Mouse (Mus musculus): ENCODE results near the gene Prkd2. TPM values are rescaled to one million over a fixed set of nuclear protein-coding genes. Genes with fewer than 3 reads are reported as not detected.

Prkd2 gene
- polyA plus RNA-seq, 1 experiment from 2014 or later = 2.7 TPM

GRCm38 (mm10) chr7:16908859-16909258 lies 66.2 kb downstream of the Prkd2 start:
- Histone ChIP-seq H3K4me3 (replicated peaks) (no peak overlapping the region), H3K27me3 (peaks cover 35% of the 10 kb centered on the region), H3K4me2 (no peak overlapping the region), H3K9me3 (replicated peaks) (no peaks in the 10 kb centered on the region), H3K4me1 (replicated peaks) (peaks cover 53% of the 10 kb centered on the region), H3K9ac (no peak overlapping the region), H3K27ac (no peak overlapping the region), H3K36me3 (no peaks in the 10 kb centered on the region)
- DNase-seq (no peak), ATAC-seq (ENCODE audit: low read depth) (no peak)
- 45% methylated on average over 11 of the region's 11 CpGs for WGBS (ENCODE audit: insufficient replicate concordance)

- Histone ChIP-seq H3K36me3 (peaks cover 8% of the 10 kb centered on the region), H3K4me3 (replicated peaks) (no peak overlapping the region), H3K9ac (no peak overlapping the region), H3K9me3 (replicated peaks) (no peaks in the 10 kb centered on the region), H3K4me2 (no peak overlapping the region), H3K27ac (no peak overlapping the region), H3K4me1 (replicated peaks) (peaks cover 43% of the 10 kb centered on the region), H3K27me3 (peaks cover 35% of the 10 kb centered on the region)
- DNase-seq = no peak
- no peak for ATAC-seq (ENCODE audit: low read depth)
- WGBS (ENCODE audit: insufficient replicate concordance) = 15% methylated on average over 10 of the region's 10 CpGs
These were observed 67.2 kb downstream of the Prkd2 start for GRCm38 (mm10) chr7:16909909-16910308.

- Histone ChIP-seq H3K9ac (no peak overlapping the region), H3K4me3 (replicated peaks) (no peak overlapping the region), H3K36me3 (peaks cover 27% of the 10 kb centered on the region), H3K4me2 (no peak overlapping the region), H3K27ac (no peak overlapping the region), H3K4me1 (replicated peaks) (peaks cover 24% of the 10 kb centered on the region), H3K9me3 (replicated peaks) (no peaks in the 10 kb centered on the region), H3K27me3 (peaks cover 35% of the 10 kb centered on the region)
- DNase-seq (no peak), ATAC-seq (ENCODE audit: low read depth) (no peak)
- 66% methylated on average over 3 of the region's 3 CpGs for WGBS (ENCODE audit: insufficient replicate concordance)
These were observed 69.2 kb downstream of the Prkd2 start for GRCm38 (mm10) chr7:16911904-16912303.

- Histone ChIP-seq H3K27me3 (peaks cover 30% of the 10 kb centered on the region), H3K4me1 (replicated peaks) (peaks cover 19% of the 10 kb centered on the region), H3K4me3 (replicated peaks) (no peak overlapping the region), H3K9ac (no peak overlapping the region), H3K4me2 (no peak overlapping the region), H3K36me3 (peaks cover 32% of the 10 kb centered on the region), H3K9me3 (replicated peaks) (no peaks in the 10 kb centered on the region), H3K27ac (no peak overlapping the region)
- WGBS (ENCODE audit: insufficient replicate concordance) = 70% methylated on average over 6 of the region's 6 CpGs
- ATAC-seq (ENCODE audit: low read depth) (no peak), DNase-seq (no peak)
These were observed 69.7 kb downstream of the Prkd2 start for GRCm38 (mm10) chr7:16912360-16912759.

GRCm38 (mm10) chr7:16913806-16914452 lies 71.2 kb downstream of the Prkd2 start:
- peaks cover 48% of the 10 kb centered on the region for H3K36me3 ChIP-seq
- no peak overlapping the region for H3K4me3 ChIP-seq (replicated peaks)
- ATAC-seq (ENCODE audit: low read depth) (peak; percentile 50; the same call in 1 of the 2 replicates), DNase-seq (no peak)
- peaks cover 14% of the 10 kb centered on the region for H3K27me3 ChIP-seq
- H3K9me3 ChIP-seq (replicated peaks) = no peaks in the 10 kb centered on the region
- H3K4me2 ChIP-seq = no peak overlapping the region
- H3K4me1 ChIP-seq (replicated peaks) = peaks cover 20% of the 10 kb centered on the region
- no peak overlapping the region for H3K9ac ChIP-seq
- H3K27ac ChIP-seq = no peak overlapping the region
- WGBS (ENCODE audit: insufficient replicate concordance) = 32% methylated on average over 10 of the region's 10 CpGs

GRCm38 (mm10) chr7:16914453-16915343 lies 72.0 kb downstream of the Prkd2 start:
- DNase-seq (no peak), ATAC-seq (ENCODE audit: low read depth) (no peak)
- no peak overlapping the region for H3K4me3 ChIP-seq (replicated peaks)
- no peak overlapping the region for H3K27ac ChIP-seq
- 82% methylated on average over 18 of the region's 18 CpGs for WGBS (ENCODE audit: insufficient replicate concordance)
- H3K27me3 ChIP-seq = peaks cover 7% of the 10 kb centered on the region
- no peaks in the 10 kb centered on the region for H3K9me3 ChIP-seq (replicated peaks)
- peaks cover 55% of the 10 kb centered on the region for H3K36me3 ChIP-seq
- no peak overlapping the region for H3K9ac ChIP-seq
- peaks cover 21% of the 10 kb centered on the region for H3K4me1 ChIP-seq (replicated peaks)
- H3K4me2 ChIP-seq = no peak overlapping the region

GRCm38 (mm10) chr7:16915461-16916340 lies 73.0 kb downstream of the Prkd2 start:
- ATAC-seq (ENCODE audit: low read depth) = no peak
- no peak overlapping the region for H3K4me2 ChIP-seq
- peaks cover 28% of the 10 kb centered on the region for H3K4me1 ChIP-seq (replicated peaks)
- peaks cover 58% of the 10 kb centered on the region for H3K36me3 ChIP-seq
- no peak for DNase-seq
- WGBS (ENCODE audit: insufficient replicate concordance) = 92% methylated on average over 32 of the region's 32 CpGs
- no peak overlapping the region for H3K27ac ChIP-seq
- H3K4me3 ChIP-seq (replicated peaks) = no peak overlapping the region
- H3K9me3 ChIP-seq (replicated peaks) = no peaks in the 10 kb centered on the region
- no peaks in the 10 kb centered on the region for H3K27me3 ChIP-seq
- no peak overlapping the region for H3K9ac ChIP-seq

GRCm38 (mm10) chr7:16916342-16917265 lies 73.9 kb downstream of the Prkd2 start:
- peaks cover 37% of the 10 kb centered on the region for H3K4me1 ChIP-seq (replicated peaks)
- no peak overlapping the region for H3K4me3 ChIP-seq (replicated peaks)
- peaks cover 67% of the 10 kb centered on the region for H3K36me3 ChIP-seq
- 77% methylated on average over 30 of the region's 30 CpGs for WGBS (ENCODE audit: insufficient replicate concordance)
- no peak for ATAC-seq (ENCODE audit: low read depth)
- no peaks in the 10 kb centered on the region for H3K27me3 ChIP-seq
- H3K9ac ChIP-seq = no peak overlapping the region
- no peaks in the 10 kb centered on the region for H3K9me3 ChIP-seq (replicated peaks)
- no peak overlapping the region for H3K27ac ChIP-seq
- no peak for DNase-seq
- no peak overlapping the region for H3K4me2 ChIP-seq

GRCm38 (mm10) chr7:16917447-16917846 lies 74.7 kb downstream of the Prkd2 start:
- H3K4me2 ChIP-seq = no peak overlapping the region
- no peak overlapping the region for H3K27ac ChIP-seq
- DNase-seq (no peak), ATAC-seq (ENCODE audit: low read depth) (no peak)
- no peak overlapping the region for H3K9ac ChIP-seq
- peaks cover 73% of the 10 kb centered on the region for H3K36me3 ChIP-seq
- H3K4me1 ChIP-seq (replicated peaks) = peaks cover 46% of the 10 kb centered on the region
- H3K9me3 ChIP-seq (replicated peaks) = no peaks in the 10 kb centered on the region
- H3K27me3 ChIP-seq = no peaks in the 10 kb centered on the region
- H3K4me3 ChIP-seq (replicated peaks) = no peak overlapping the region
- WGBS (ENCODE audit: insufficient replicate concordance) = 84% methylated on average over 11 of the region's 11 CpGs

GRCm38 (mm10) chr7:16918014-16918413 lies 75.3 kb downstream of the Prkd2 start:
- Histone ChIP-seq H3K4me3 (replicated peaks) (no peak overlapping the region), H3K4me2 (no peak overlapping the region), H3K9me3 (replicated peaks) (no peaks in the 10 kb centered on the region), H3K27ac (no peak overlapping the region), H3K36me3 (peaks cover 73% of the 10 kb centered on the region), H3K4me1 (replicated peaks) (peaks cover 51% of the 10 kb centered on the region), H3K27me3 (no peaks in the 10 kb centered on the region), H3K9ac (no peak overlapping the region)
- DNase-seq (no peak), ATAC-seq (ENCODE audit: low read depth) (no peak)
- 90% methylated on average over 9 of the region's 9 CpGs for WGBS (ENCODE audit: insufficient replicate concordance)

All from liver, embryonic 13.5 days (tissue).